Mouse (Mus musculus) bone marrow macrophage, adult 2 months (primary cell): ENCODE measurements around the gene Gm47969.
A peak's percentile ranks its signal among the peaks of the same experiment; 100 is the strongest.

Source experiments
- CTCF ChIP-seq: IDR thresholded peaks from 2 replicates; pipeline ENCODE4 v1.5.1; 2012; ENCODE audit warnings: low read depth, mild to moderate bottlenecking, low read length, moderate library complexity
- POLR2A ChIP-seq: IDR thresholded peaks from 2 replicates; pipeline ENCODE4 v1.6.1; 2012; ENCODE audit warnings: mild to moderate bottlenecking, low read depth, low read length, borderline replicate concordance

- TF ChIP-seq CTCF (peak; percentile 67), POLR2A (no peak)
These were observed 20.1 kb downstream of the Gm47969 start for GRCm38 (mm10) chr1:83064851-83065250.
